Mouse (Mus musculus) hindbrain, embryonic 13.5 days (tissue): ENCODE results near the gene Trim9. TPM values are rescaled to one million over a fixed set of nuclear protein-coding genes. Genes with fewer than 3 reads are reported as not detected.

Experiments used
- ATAC-seq: fragments of 200-750 bp; cut with Nextera tagmentation; 2 replicates; pipeline ENCODE4 v1.8.0; 2017; ENCODE audit warnings: moderate TSS enrichment; ENCODE audit not compliant: low FRiP score
- H3K27ac ChIP-seq: fragments of 300-500 bp; sonication (generic); 2 replicates; pipeline ENCODE4 v1.5.1; 2015; ENCODE audit warnings: inconsistent platforms, mild to moderate bottlenecking, moderate library complexity
- H3K27me3 ChIP-seq: fragments of 300-500 bp; sonication (generic); 2 replicates; pipeline ENCODE4 v1.6.1; 2015; ENCODE audit warnings: mild to moderate bottlenecking, inconsistent platforms
- H3K36me3 ChIP-seq: fragments of 300-500 bp; sonication (generic); 2 replicates; pipeline ENCODE4 v1.6.1; 2015; ENCODE audit warnings: mild to moderate bottlenecking, inconsistent platforms
- H3K4me1 ChIP-seq: fragments of 300-500 bp; sonication (generic); replicated peaks from 2 replicates; pipeline ENCODE4 v1.6.1; 2015; ENCODE audit warnings: inconsistent platforms
- H3K4me2 ChIP-seq: fragments of 300-500 bp; sonication (generic); 2 replicates; pipeline ENCODE4 v1.6.1; 2015; ENCODE audit warnings: inconsistent platforms, mild to moderate bottlenecking, moderate library complexity
- H3K4me3 ChIP-seq: fragments of 300-500 bp; sonication (generic); 2 replicates; pipeline ENCODE4 v1.5.1; 2015; ENCODE audit warnings: mild to moderate bottlenecking, inconsistent platforms
- H3K9ac ChIP-seq: fragments of 300-500 bp; sonication (generic); 2 replicates; pipeline ENCODE4 v1.6.1; 2015; ENCODE audit warnings: mild to moderate bottlenecking, inconsistent platforms
- H3K9me3 ChIP-seq: fragments of 300-500 bp; sonication (generic); 2 replicates; pipeline ENCODE4 v1.6.1; 2016; ENCODE audit warnings: inconsistent platforms
- WGBS: fragments of 180-500 bp; shearing (Covaris S2); methylation state at CpG from one replicate; pipeline ENCODE4 v1.1.7; 2015; 5-methylcytosine and 5-hydroxymethylcytosine counted together
- polyA plus RNA-seq: library from polyadenylated mRNA; unstranded; fragments of >200 nt; fragmentation: Nextera tagmentation; extraction: Ambion mirVana; gene quantifications from 2 replicates; pipeline ENCODE4 v1.2.1, GENCODE M21; 2015

Trim9 gene
- polyA plus RNA-seq, 1 experiment from 2014 or later, result 57.7 TPM

DNA sequence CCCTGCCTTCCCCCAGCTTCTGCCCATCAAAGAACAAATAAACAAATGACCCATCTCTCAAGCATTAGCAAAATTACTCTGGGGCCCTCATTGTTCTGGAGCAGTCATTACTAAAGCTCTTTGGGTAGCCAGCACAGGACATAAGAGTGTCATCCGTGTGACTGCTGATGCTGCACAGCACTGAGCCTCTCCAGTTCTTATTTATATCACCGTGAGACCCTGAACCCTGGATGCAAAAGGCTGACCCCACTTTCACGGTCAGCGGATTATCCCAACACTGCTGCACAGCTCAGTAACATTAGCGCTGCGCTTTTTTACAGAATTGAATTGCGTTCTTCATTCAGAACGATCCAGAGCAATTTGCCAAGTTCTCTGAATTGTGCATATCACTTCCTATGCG, 31.3 kb downstream of the Trim9 start:
- 31% methylated on average over 9 of the region's 9 CpGs for WGBS
- no peak overlapping the region for H3K27ac ChIP-seq
- no peaks in the 10 kb centered on the region for H3K9me3 ChIP-seq
- no peak overlapping the region for H3K9ac ChIP-seq
- H3K4me3 ChIP-seq, result no peak overlapping the region
- H3K27me3 ChIP-seq, result no peaks in the 10 kb centered on the region
- no peak overlapping the region for H3K4me2 ChIP-seq
- H3K36me3 ChIP-seq, result peaks cover 3% of the 10 kb centered on the region; the same call in 1 of the 2 replicates
- no peak for ATAC-seq
- H3K4me1 ChIP-seq, result peaks cover 21% of the 10 kb centered on the region

DNA sequence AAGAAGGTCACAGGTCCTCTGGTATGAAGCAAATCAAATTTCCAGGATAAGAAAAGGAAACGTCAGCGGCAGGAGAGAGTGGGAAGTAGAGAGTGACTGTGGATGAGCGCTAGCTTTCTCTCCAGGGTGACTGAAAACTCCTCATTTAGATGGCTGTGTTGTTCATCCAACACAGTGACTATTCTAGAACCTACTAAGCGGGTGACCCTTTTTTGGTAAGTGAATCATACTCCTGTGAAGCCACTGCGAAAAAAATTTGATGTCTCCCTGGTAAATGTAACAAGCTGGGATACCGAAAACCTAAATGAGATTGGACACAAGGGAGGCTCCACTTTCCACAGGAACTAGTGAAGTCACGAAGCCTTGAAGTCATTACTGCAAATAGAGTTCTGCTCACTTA, 39.5 kb downstream of the Trim9 start:
- no peaks in the 10 kb centered on the region for H3K27me3 ChIP-seq
- H3K9ac ChIP-seq, result no peak overlapping the region
- no peaks in the 10 kb centered on the region for H3K9me3 ChIP-seq
- no peak overlapping the region for H3K4me3 ChIP-seq
- peaks cover 23% of the 10 kb centered on the region for H3K4me1 ChIP-seq
- no peak overlapping the region for H3K4me2 ChIP-seq
- H3K27ac ChIP-seq, result no peak overlapping the region
- no peak for ATAC-seq
- no peaks in the 10 kb centered on the region for H3K36me3 ChIP-seq
- 91% methylated on average over 7 of the region's 7 CpGs for WGBS

DNA sequence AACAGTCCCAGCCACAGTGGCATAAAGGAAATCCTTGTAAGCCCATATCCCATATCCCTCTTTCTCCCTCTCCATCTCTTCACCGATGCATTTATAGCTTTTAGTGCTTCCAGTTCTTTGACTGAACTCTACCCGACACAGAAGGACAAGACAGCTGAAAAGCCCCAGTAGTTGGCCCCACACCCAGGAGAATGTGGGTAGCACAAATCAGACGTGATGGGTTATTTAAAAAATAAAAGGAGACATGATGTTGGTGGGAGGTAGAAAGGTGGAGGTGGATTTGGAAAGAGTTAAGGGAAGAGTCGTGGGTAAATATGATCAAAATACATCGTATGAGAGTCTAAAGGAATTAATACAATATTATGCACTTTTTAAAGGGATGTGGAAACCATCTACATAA, 40.4 kb downstream of the Trim9 start:
- no peak for ATAC-seq
- WGBS, result 89% methylated on average over 5 of the region's 5 CpGs
- H3K4me3 ChIP-seq, result no peak overlapping the region
- no peaks in the 10 kb centered on the region for H3K27me3 ChIP-seq
- H3K4me2 ChIP-seq, result no peak overlapping the region
- H3K27ac ChIP-seq, result no peak overlapping the region
- H3K9ac ChIP-seq, result no peak overlapping the region
- H3K36me3 ChIP-seq, result no peaks in the 10 kb centered on the region
- peaks cover 29% of the 10 kb centered on the region for H3K4me1 ChIP-seq
- H3K9me3 ChIP-seq, result no peaks in the 10 kb centered on the region

DNA sequence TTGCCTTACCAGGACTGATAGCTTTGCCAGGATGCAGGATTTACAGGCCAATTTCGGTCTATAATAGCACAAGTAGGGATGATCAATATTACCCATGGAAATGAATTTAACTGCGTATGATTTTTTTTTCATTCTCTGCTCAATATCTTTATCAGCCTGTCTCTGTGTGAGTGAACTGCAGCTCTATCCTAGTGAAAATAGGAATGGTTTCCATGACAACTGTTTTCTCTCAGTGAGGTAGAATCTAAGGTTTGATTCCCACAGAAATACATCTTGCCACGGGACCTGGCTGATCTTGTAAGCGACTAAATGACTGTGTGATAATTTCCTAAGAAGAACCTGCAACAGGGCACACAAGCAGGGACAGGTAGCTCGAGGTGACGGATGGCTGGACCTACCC, 43.4 kb downstream of the Trim9 start:
- ATAC-seq, result no peak
- peak overlapping the region; percentile 49 for H3K27ac ChIP-seq
- peaks cover 31% of the 10 kb centered on the region for H3K4me1 ChIP-seq

DNA sequence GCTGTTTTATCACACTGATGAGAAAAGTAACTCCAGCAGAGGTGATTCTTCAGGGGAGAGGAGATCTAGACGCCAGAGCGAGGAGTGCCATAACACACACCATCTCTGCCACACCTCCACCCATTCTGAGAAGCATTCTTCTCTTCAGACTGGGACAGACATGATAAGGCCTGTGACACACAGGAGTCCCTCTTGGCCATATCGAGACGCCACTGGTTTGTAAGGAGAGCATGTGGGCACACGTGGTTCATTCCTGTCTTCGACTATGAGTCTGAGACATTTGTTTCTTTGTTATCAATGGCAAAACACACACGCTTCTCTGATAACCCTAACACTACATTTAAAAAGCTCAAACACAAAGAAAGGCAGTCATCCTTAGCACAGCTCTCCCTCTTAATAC, 43.9 kb downstream of the Trim9 start:
- no peak overlapping the region for H3K4me3 ChIP-seq
- H3K9ac ChIP-seq, result no peak overlapping the region
- H3K36me3 ChIP-seq, result no peaks in the 10 kb centered on the region
- peak overlapping the region; percentile 49 for H3K27ac ChIP-seq
- ATAC-seq, result no peak
- no peaks in the 10 kb centered on the region for H3K9me3 ChIP-seq
- H3K4me2 ChIP-seq, result no peak overlapping the region
- no peaks in the 10 kb centered on the region for H3K27me3 ChIP-seq
- H3K4me1 ChIP-seq, result peaks cover 31% of the 10 kb centered on the region
- 88% methylated on average over 7 of the region's 7 CpGs for WGBS

More for the DNA sequence above, 43.4 kb downstream of the Trim9 start:
- H3K9ac ChIP-seq, result no peak overlapping the region
- H3K9me3 ChIP-seq, result no peaks in the 10 kb centered on the region
- 70% methylated on average over 6 of the region's 6 CpGs for WGBS
- H3K4me2 ChIP-seq, result no peak overlapping the region
- H3K36me3 ChIP-seq, result no peaks in the 10 kb centered on the region
- no peaks in the 10 kb centered on the region for H3K27me3 ChIP-seq
- no peak overlapping the region for H3K4me3 ChIP-seq

DNA sequence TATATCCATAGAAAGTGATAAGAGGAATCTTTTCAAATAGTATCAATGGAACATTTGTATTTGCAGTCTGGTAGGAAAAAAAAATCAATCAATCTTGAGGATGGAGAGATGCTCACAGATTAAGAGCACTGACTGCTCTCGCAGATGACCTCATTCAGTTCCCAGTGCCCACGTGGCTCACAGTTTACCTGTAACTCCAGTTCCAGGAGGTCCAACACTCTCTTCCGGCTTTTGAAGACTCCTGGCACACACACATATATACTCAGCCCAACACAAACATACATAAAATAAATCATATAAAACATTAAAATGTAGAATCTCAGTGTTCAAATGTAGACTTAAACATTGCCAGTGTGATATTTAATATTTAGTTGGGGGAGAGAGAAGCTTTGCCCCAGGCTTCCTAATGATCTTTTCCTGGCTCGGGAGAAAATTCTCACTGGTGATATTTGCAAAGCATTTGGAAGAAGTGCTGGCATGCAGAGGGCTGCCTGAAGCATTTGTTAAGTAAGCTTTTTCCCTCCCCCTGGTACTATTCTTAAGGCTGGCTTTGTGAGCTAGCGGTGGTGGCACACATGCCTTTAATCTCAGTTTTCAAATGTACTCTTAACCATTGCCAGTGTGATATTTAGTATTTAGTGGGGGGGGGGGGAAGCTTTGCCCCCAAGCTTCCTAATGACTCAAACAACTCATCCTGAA, 45.2 kb downstream of the Trim9 start:
- Histone ChIP-seq H3K4me2 (no peak overlapping the region), H3K4me3 (no peak overlapping the region), H3K9ac (no peak overlapping the region), H3K27ac (no peak overlapping the region), H3K36me3 (no peaks in the 10 kb centered on the region), H3K27me3 (no peaks in the 10 kb centered on the region), H3K9me3 (no peaks in the 10 kb centered on the region), H3K4me1 (peaks cover 31% of the 10 kb centered on the region)
- no peak for ATAC-seq
- 71% methylated on average over 5 of the region's 5 CpGs for WGBS

DNA sequence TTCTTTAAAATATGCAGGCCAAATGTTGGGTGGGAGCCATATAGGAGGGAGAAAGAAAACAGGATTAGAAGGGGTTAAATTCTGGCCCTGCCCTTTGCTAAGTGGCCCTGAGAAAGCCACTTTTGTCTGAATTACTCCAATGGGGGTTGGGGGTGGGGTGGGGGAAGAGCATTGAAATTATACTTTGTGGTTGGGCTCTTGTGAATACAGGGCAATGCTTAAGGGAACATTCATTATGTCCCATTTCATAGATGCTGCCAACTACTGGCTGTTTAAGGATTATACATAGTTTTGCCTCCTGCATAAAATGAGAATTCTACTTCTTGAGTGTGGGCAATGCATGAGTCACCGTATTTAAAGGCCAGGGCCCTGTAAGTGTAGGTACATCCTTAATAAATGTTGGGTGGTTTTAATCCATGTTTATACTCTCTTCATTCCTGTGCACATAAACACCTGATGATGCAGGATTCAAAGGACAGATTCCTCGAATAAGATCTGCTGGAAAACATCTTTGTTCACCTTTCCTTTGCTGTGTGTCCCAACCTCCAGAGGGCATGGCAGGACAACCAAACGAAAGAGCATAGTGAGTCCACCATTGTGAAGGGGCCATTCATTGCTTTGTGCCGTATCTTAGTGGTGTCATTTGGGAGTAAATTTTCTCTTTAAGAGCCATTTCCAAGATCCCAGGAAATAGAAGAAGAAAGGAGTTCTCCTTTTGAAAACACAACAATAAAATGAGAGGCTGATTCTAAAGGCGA, 53.3 kb downstream of the Trim9 start:
- peaks cover 18% of the 10 kb centered on the region; the same call in 1 of the 2 replicates for H3K4me1 ChIP-seq
- no peaks in the 10 kb centered on the region for H3K27me3 ChIP-seq
- H3K9me3 ChIP-seq, result no peaks in the 10 kb centered on the region
- H3K27ac ChIP-seq, result peak overlapping the region; percentile 53
- H3K4me3 ChIP-seq, result no peak overlapping the region
- H3K36me3 ChIP-seq, result peaks cover 17% of the 10 kb centered on the region
- 49% methylated on average over 5 of the region's 5 CpGs for WGBS
- ATAC-seq, result 0 out of 2 replicates have a peak, but pooled peaks have one; percentile 63
- no peak overlapping the region for H3K4me2 ChIP-seq
- H3K9ac ChIP-seq, result no peak overlapping the region

DNA sequence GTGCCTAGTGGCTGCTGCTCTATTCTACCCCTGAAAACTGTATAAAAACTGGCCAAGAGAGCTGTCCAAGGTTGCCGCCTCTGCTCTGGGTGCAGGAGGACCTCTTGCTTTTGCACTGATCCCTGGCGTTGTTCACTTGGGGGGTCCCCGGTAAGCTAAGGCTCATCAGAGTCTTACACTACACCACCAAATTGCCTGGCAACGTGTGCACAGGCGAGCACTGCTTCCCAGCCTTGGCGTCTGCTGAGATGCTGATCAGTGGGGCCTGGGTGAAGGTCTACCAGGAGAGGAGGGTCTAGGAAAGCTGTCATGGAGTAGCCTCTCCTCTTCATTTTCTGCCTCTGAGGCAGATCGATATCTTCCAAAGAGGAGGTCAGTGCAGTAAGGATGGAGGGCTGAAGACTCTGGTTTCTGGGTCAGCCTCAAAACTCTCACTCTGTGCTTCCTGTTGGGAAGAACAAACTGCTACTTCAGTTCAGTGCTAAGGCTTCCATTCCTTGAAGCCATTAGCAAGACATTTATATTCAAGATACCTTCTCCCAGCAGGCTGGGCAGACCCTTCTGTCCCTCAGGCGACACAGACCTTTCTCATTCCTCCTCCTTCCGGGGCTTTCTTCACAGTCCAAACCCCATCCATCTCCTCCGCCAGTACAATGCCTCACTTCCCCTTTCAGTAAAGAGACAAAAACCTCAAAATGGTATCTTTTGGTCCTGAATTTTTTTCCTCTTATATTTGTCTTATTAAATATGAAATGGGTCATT, 54.1 kb downstream of the Trim9 start:
- Histone ChIP-seq H3K27ac (0 out of 2 replicates have a peak overlapping the region, but pooled peaks have one; percentile 35), H3K36me3 (peaks cover 25% of the 10 kb centered on the region), H3K27me3 (no peaks in the 10 kb centered on the region), H3K4me1 (peaks cover 18% of the 10 kb centered on the region; the same call in 1 of the 2 replicates), H3K9ac (no peak overlapping the region), H3K4me2 (no peak overlapping the region), H3K9me3 (no peaks in the 10 kb centered on the region), H3K4me3 (no peak overlapping the region)
- WGBS, result 67% methylated on average over 10 of the region's 10 CpGs
- peak; percentile 50 for ATAC-seq

DNA sequence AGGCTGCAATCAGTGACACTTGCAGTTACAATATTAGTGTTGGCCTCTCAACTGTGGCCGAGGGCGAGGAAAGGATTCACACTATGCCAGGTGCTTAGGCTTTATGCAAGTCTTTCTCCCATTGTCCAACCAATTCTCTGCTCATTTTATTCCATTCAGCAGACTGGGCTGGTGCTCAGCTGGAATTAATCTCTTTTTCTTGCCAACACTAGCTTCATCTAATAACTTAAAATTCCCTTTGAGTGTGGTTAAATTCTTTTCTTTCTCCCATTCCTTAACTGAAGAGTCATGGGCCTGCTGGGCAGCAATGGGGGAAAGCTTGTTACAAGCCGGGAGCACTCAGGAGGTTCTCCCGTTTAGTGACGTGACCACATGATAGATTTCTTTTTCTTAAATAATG, 61.9 kb downstream of the Trim9 start:
- Histone ChIP-seq H3K36me3 (peaks cover 42% of the 10 kb centered on the region), H3K9ac (no peak overlapping the region), H3K27me3 (no peaks in the 10 kb centered on the region), H3K4me3 (no peak overlapping the region), H3K4me2 (no peak overlapping the region), H3K4me1 (0 out of 2 replicates have a peak, but pooled peaks cover 5% of the 10 kb centered on the region), H3K9me3 (no peaks in the 10 kb centered on the region), H3K27ac (no peak overlapping the region)
- ATAC-seq, result no peak
- WGBS, result 53% methylated on average over 5 of the region's 5 CpGs

DNA sequence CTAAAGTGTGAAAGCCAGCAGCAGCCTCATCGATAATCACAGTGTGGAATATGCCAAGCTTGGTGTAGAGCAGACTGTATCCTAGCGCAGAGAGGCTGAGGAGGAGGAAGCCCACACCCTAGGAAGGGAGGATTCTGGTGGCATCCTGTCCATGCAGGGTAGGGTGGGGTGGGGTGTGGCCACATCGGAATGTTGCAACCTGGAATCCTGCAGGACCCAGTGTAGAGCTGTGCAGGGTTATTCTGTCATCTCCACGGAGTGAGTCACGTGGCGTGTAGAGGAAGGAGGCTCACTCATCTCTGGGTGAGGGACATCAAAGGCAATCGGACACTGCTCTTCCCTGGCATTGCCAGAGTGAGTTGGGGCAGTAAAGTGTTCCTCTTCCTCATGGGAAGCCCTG, 62.4 kb downstream of the Trim9 start:
- no peak for ATAC-seq
- WGBS, result 94% methylated on average over 7 of the region's 7 CpGs
- no peak overlapping the region for H3K27ac ChIP-seq

DNA sequence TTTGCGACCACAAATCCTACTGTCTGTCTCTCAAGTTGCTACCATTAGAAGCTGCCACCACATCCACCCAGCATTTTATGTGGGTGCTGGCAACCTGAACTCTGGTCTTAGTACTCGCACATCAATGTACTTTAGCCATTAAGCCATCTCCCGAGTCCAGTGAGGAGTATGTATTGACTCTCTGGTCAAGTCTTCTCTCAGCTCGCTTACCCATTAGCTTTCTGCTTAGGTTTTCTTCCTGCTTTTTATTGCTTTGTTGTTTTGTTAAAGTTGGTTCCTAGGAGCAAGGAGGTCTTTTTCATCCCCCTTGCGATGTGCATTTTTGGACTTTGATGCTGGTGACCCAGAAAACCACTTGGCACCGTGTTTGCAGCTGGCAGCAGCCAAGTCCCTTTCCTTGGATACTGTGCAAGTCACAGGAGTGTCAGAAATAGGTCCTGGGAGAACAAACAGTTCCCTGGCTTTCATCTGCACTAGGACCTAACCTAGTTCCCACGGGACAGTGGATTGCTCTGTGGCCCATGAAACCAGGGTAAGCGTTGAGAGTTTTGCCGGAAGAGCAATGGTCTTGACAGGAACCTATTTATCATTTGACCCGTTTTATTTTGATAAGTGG, 64.2 kb downstream of the Trim9 start:
- Histone ChIP-seq H3K9ac (no peak overlapping the region), H3K4me3 (no peak overlapping the region), H3K27ac (no peak overlapping the region), H3K9me3 (no peaks in the 10 kb centered on the region), H3K4me2 (no peak overlapping the region), H3K4me1 (0 out of 2 replicates have a peak, but pooled peaks cover 5% of the 10 kb centered on the region), H3K36me3 (peaks cover 29% of the 10 kb centered on the region), H3K27me3 (no peaks in the 10 kb centered on the region)
- ATAC-seq, result no peak
- 83% methylated on average over 10 of the region's 10 CpGs for WGBS

More for the DNA sequence above, 62.4 kb downstream of the Trim9 start:
- Histone ChIP-seq H3K9ac (no peak overlapping the region), H3K4me2 (no peak overlapping the region), H3K36me3 (peaks cover 44% of the 10 kb centered on the region), H3K4me1 (0 out of 2 replicates have a peak, but pooled peaks cover 5% of the 10 kb centered on the region), H3K27me3 (no peaks in the 10 kb centered on the region), H3K4me3 (no peak overlapping the region), H3K9me3 (no peaks in the 10 kb centered on the region)

DNA sequence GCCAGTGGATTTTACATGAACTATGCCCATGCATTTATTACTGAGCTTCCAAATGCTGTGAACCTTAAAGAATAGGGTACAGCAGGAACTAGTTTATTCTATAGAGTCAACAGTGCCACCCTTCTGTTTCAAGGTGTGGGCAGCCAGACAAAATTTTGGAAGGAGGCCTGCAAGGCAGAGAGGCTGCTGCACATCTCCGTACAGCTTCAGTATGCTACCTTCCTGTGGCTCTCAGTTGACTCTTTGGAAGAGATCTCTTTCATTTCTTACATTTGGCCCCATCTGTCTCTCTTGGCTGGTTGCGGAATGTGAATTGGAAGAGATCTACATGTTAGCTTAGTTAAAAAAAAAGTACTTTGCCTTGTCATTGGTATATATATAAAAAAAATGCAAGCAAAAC, 66.5 kb downstream of the Trim9 start:
- peaks cover 25% of the 10 kb centered on the region for H3K36me3 ChIP-seq
- H3K9me3 ChIP-seq, result no peaks in the 10 kb centered on the region
- ATAC-seq, result no peak
- no peak overlapping the region for H3K4me2 ChIP-seq
- 96% methylated on average over 2 of the region's 2 CpGs for WGBS
- H3K27ac ChIP-seq, result no peak overlapping the region
- H3K9ac ChIP-seq, result no peak overlapping the region
- H3K27me3 ChIP-seq, result no peaks in the 10 kb centered on the region
- H3K4me3 ChIP-seq, result no peak overlapping the region
- peaks cover 7% of the 10 kb centered on the region; the same call in 1 of the 2 replicates for H3K4me1 ChIP-seq
